Mouse (Mus musculus): ENCODE results near the gene Rabep2.
"Not testable (repeated sequence)": the region's sequence is repeated elsewhere in the genome, so short reads cannot be mapped to it uniquely, and the experiment has no call there.

Rabep2 gene

GRCm38 (mm10) chr7:126464121-126464520 is 35.6 kb downstream of the Rabep2 start:
- no peak for DNase-seq (ENCODE audit: low spot score in 2 of 2)

GRCm38 (mm10) chr7:126464836-126465235 is 36.3 kb downstream of the Rabep2 start:
- DNase-seq (ENCODE audit: low spot score in 2 of 2), result no peak

- DNase-seq (ENCODE audit: low spot score in 2 of 2), result no peak
Measured at GRCm38 (mm10) chr7:126465246-126466030, 36.9 kb downstream of the Rabep2 start.

- DNase-seq (ENCODE audit: low spot score in 2 of 2), result no peak
Measured at GRCm38 (mm10) chr7:126466116-126466515, 37.6 kb downstream of the Rabep2 start.

- DNase-seq (ENCODE audit: low spot score in 2 of 2), result no peak
Measured at GRCm38 (mm10) chr7:126466707-126467106, 38.1 kb downstream of the Rabep2 start.

GRCm38 (mm10) chr7:126467271-126467670 is 38.7 kb downstream of the Rabep2 start:
- no peak for DNase-seq (ENCODE audit: low spot score in 2 of 2)

- no peak for DNase-seq (ENCODE audit: low spot score in 2 of 2)
Measured at GRCm38 (mm10) chr7:126467834-126468627, 39.5 kb downstream of the Rabep2 start.

- DNase-seq (ENCODE audit: low spot score in 2 of 2), result no peak
Measured at GRCm38 (mm10) chr7:126470077-126470476, 41.5 kb downstream of the Rabep2 start.

- no peak for DNase-seq (ENCODE audit: low spot score in 2 of 2)
Measured at GRCm38 (mm10) chr7:126471361-126471760, 42.8 kb downstream of the Rabep2 start.

- DNase-seq (ENCODE audit: low spot score in 2 of 2), result no peak
Measured at GRCm38 (mm10) chr7:126471853-126472252, 43.3 kb downstream of the Rabep2 start.

- DNase-seq (ENCODE audit: low spot score in 2 of 2), result no peak
Measured at GRCm38 (mm10) chr7:126472306-126472705, 43.7 kb downstream of the Rabep2 start.

- no peak for DNase-seq (ENCODE audit: low spot score in 2 of 2)
Measured at GRCm38 (mm10) chr7:126472713-126473112, 44.2 kb downstream of the Rabep2 start.

GRCm38 (mm10) chr7:126473470-126474086 is 45.0 kb downstream of the Rabep2 start:
- no peak for DNase-seq (ENCODE audit: low spot score in 2 of 2)

GRCm38 (mm10) chr7:126474486-126474955 is 46.0 kb downstream of the Rabep2 start:
- DNase-seq (ENCODE audit: low spot score in 2 of 2), result no peak

GRCm38 (mm10) chr7:126474993-126475581 is 46.5 kb downstream of the Rabep2 start, which contains the start of gene Sh2b1:
Gene Sh2b1 (minus strand): TSS chr7:126475424.
- DNase-seq (ENCODE audit: low spot score in 2 of 2), result peak; percentile 77 to 81

GRCm38 (mm10) chr7:126481699-126482098 is 53.1 kb downstream of the Rabep2 start:
- no peak for DNase-seq (ENCODE audit: low spot score in 2 of 2)

GRCm38 (mm10) chr7:126482392-126482871 is 53.9 kb downstream of the Rabep2 start:
- peak; percentile 20 to 22 for DNase-seq (ENCODE audit: low spot score in 2 of 2)

GRCm38 (mm10) chr7:126487052-126487483 is 58.5 kb downstream of the Rabep2 start, which contains the start of gene Tufm:
Gene Tufm (plus strand): TSS chr7:126487361.
- peak; percentile 90 to 94 for DNase-seq (ENCODE audit: low spot score in 2 of 2)

GRCm38 (mm10) chr7:126487617-126488385 is 59.2 kb downstream of the Rabep2 start:
- DNase-seq (ENCODE audit: low spot score in 2 of 2), result not testable (repeated sequence)

GRCm38 (mm10) chr7:126491005-126491404 is 62.4 kb downstream of the Rabep2 start:
- no peak for DNase-seq (ENCODE audit: low spot score in 2 of 2)

GRCm38 (mm10) chr7:126491973-126492372 is 63.4 kb downstream of the Rabep2 start:
- DNase-seq (ENCODE audit: low spot score in 2 of 2), result no peak
